Mouse (Mus musculus) frontal cortex, adult 2 months (tissue): ENCODE data around the gene Mast4. TPM values are rescaled to one million over a fixed set of nuclear protein-coding genes. Genes with fewer than 3 reads are reported as not detected.

Experiments
- DNase-seq, 2 experiments: peaks; one replicate each; pipeline ENCODE4 v3.0.0; 2022; ENCODE audit warnings: low spot score in 1 of 2; ENCODE audit errors: extremely low spot score in 1 of 2
- polyA plus RNA-seq: library from polyadenylated mRNA; depleted of rRNA; stranded (reverse); fragments of >200 nt; gene quantifications from 2 replicates; pipeline ENCODE4 v1.2.3, GENCODE M21; 2012

Gene Mast4
- polyA plus RNA-seq, 1 experiment = 18.2 TPM

DNA sequence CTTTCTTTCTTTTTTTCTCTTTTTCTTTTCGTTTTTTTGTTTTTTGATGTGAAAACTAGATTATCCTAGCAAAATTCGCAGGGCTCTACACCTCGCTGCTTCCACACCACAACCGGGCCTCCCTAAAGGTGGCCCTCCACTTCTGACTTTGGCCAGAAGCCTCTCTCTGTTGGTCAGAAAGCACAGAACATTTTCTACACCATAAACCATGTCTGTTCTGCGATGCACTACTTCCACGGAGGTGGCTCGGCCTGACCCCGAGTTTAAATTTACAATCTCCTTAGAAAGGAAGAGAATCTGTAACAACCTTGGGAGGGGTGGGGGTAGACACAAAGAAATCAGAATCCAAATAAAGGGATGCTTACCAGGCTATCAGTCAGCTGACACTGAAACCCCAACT is 458.8 kb downstream of the Mast4 start:
- no peak for DNase-seq

DNA sequence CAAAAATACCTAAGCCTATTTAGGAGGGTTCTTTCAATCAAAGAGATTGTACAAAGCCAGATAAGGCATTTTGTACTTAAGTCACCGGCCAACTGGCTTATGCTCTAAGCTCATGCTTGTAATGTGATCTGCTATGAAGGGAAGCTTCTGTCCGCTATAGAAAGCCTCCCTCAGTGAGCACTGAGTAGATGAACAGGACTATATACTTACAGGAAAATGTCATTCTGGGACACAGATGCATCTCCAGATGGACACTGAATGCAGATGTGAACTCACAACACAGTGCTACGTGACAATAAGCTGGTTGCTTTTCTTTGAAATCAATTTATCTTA is 459.2 kb downstream of the Mast4 start:
- no peak for DNase-seq

GRCm38 (mm10) chr13:102874465-102875143 is 459.7 kb downstream of the Mast4 start:
- DNase-seq = peak in 1 of 2 experiments; percentile 61

DNA sequence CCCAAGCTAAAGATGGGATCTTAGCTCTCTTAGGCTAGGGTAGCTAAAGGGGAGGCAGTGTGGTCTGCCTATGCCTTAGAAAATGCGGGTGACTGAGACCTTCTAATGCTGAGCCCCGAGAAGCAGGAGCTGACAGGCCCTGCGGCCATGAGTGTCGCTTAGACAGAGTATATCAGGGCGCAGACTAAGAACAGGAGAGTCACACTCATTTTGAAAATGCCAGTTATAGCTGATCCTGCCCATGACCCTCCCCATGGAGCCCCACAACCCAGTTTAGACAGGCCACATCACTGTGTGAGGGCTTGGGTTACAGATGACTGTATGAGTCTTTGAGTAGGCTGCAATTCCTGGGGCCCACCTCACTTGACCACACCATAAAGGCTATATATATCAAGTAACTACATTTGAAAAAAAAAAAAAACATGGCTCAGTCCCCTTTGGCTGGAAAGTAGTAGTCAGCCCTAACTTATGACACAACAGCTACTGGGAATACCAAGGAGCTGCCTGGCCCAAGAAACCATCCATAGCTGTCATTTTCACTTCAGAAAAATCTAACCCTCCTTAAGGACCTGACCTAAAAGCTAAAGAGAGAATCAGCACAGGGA is 460.8 kb downstream of the Mast4 start:
- no peak for DNase-seq

- no peak for DNase-seq
Measured at GRCm38 (mm10) chr13:102871380-102872104, 462.8 kb downstream of the Mast4 start.

- DNase-seq = no peak
Measured at GRCm38 (mm10) chr13:102869541-102869940, 464.8 kb downstream of the Mast4 start.

GRCm38 (mm10) chr13:102866816-102867215 is 467.5 kb downstream of the Mast4 start:
- DNase-seq = no peak

DNA sequence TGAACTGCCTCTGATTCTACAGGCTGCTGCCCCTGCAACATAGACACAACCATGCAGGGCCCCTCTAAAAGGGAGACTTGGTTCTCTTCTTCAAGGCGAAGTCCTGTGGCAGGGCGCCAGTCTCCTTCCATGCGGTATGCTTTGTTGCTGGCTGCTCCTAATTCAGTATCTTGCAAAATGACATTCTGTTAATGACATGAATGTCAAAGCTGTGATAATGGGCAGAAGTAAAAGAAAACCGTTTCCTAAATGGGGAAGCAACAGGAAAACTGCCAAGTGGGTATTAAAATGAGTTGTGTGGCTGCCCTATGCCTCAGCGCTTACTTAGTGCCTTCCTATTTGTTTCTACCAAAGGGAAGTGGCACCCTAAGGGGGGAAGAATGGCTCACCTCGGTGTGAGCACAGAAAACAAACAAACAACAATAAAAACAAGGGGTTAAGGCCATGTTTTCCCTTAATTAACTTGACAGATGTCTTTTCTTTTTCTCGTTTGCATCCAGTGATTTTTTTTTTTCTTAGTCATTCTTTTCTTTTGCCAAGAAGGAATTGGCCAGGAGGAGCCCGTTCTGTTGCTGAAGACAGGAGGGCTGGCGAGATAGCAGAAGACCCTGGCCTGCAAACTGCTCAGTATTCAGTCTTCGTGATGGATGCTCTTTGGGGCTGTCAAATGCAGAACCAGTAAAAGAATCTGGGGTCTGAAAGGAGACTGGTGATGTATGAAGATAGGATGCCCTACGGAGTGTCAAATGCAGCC is 468.1 kb downstream of the Mast4 start:
- DNase-seq = peak in 1 of 2 experiments; percentile 26

DNA sequence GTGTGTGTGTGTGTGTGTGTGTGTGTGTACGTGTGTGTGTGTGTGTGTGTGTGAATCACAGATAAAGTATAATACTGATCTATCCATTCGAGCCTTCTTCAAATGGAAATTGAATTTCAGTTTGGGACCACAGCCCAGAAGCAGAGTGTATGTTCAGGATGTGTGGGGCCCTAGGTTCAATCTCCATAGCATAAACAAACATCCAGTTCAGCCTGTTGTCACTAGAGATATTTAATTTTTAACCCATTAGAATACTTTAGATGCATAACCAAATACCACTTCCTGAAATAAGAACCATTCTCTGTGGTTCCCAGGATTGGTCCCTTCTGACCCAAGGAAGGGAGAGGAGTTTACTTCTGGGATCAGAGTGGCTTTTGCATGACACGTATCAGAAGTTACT is 468.8 kb downstream of the Mast4 start:
- no peak for DNase-seq

DNA sequence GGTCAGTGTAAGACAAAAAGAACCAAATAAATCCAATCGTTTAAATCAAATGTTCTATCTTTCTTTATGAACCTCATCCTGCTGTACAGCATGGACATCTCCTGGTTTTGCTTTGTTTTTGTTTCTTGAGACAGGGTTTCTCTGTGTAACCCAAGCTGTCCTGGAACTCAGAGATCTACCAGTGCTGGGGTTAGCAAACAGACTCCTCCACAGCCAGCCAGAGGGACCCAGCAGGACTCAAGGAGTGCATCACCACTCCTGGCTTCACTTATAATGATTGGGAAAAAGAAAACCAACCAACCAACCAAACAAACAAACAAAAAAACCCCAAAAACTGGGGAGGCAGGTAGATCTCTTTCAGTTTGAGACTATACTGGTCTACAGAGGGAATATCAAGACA is 469.5 kb downstream of the Mast4 start:
- no peak for DNase-seq

DNA sequence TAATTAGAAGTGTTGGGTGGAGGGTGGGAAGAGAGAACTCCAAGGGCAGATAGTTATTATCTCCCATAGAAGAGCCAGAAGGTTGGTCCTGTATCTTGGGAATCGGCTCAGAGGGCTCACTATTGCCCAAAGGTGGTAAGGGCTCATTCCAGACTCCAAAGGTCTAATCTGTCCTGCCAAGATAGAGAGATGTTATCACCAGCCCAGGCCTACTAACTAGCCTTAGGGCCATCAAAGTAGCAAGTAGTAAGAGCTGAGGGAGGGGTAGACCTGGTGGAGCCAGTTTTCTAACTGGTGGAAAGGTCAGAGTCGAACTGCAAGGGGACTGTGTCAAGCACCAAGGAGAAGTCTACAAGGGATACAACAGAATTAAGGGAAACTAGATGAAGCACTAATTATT is 470.2 kb downstream of the Mast4 start:
- no peak for DNase-seq

GRCm38 (mm10) chr13:102862981-102863380 is 471.3 kb downstream of the Mast4 start:
- DNase-seq = no peak

DNA sequence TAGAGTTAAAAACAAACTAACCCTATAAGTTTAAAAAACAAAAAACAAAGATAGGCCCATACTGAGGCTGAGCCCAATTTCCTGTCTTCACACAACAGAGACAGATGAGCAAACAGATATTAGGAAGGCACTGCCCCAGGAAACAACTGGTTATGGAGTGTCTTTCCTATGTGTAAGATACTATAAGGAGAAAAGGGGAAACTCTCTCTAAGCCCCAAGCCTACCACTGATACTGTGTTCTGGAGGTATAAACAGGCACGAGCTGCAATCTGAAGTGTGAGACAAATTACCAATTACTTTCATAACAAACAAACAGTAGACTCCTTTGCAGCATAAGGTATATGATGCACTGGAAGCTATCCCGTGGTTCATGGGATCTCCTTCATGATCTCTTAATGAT is 471.9 kb downstream of the Mast4 start:
- DNase-seq = no peak

- no peak for DNase-seq
Measured at GRCm38 (mm10) chr13:102860733-102861132, 473.6 kb downstream of the Mast4 start.

DNA sequence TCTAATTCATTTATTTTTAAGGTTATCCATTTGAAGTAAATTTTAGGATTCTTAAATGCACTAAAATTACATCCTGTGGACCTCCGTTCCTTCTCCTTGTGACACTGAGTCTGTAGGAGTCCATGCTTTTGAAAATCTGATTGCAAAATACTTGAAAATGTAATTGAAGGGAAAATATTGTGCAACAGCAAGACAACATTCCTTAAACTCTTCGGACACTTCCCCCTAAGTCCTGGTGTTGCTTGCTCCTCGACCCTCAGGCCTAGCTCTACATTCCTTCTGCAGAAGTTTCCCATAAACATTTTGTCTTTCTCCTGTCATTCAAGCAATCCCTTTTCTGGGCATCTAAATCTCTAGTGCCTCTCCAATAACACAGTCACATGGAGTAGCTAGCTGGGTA is 474.2 kb downstream of the Mast4 start:
- no peak for DNase-seq

GRCm38 (mm10) chr13:102857539-102857838 is 476.8 kb downstream of the Mast4 start:
- no peak for DNase-seq

GRCm38 (mm10) chr13:102856821-102857538 is 477.3 kb downstream of the Mast4 start:
- DNase-seq = peak in 1 of 2 experiments; percentile 19

GRCm38 (mm10) chr13:102852865-102853264 is 481.4 kb downstream of the Mast4 start:
- DNase-seq = no peak

DNA sequence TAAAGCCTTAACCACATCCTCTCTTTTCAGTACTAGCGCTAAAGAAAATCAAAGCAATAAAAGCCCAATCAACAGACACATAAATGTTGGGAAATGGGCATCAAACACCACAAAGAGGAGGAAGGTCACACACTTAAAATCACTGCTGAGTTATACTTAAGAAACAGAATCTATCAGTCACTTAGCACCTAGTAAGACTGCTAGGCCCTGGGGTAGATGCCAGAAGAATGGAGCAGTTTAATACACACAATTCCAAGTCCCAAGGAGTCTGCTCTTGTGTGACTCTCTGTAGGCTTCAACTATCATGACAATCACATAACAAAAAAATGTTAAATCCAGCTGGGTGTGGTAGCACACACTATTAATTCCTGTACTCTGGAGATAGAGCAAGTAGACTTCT is 483.0 kb downstream of the Mast4 start:
- no peak for DNase-seq

GRCm38 (mm10) chr13:102850594-102850993 is 483.7 kb downstream of the Mast4 start:
- DNase-seq = no peak

DNA sequence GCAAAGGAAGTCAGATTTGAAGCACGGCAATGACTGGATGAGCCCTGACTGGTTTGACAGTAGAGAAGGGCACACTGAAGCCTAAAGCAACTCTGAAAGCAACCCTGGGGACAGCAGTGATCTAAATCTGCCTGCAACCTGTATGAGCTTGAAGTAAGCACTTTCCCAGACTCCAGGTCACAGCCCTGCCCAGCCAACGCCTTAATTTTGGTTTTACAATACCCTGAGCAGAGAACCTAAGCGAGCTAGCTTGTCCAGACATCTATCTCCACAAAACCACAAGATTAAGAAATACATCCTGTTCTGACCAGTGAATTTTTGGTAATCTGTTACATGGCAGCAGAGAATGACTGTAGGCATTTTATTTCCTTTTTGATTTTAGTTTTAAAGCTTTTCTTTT is 485.2 kb downstream of the Mast4 start:
- DNase-seq = no peak
